Mouse (Mus musculus) embryonic fibroblast, embryonic 13.5 days (primary cell): Measurements from ENCODE around the gene Nod1. TPM values are rescaled to one million over a fixed set of nuclear protein-coding genes. Genes with fewer than 3 reads are reported as not detected.

Experiments
- H3K27ac ChIP-seq: 2 replicates; pipeline ENCODE4 v1.5.1; 2012; ENCODE audit warnings: low read length, control low read depth, inconsistent platforms; ENCODE audit not compliant: insufficient read depth
- H3K4me1 ChIP-seq: 2 replicates; pipeline ENCODE4 v1.6.1; 2011; ENCODE audit warnings: low read length; ENCODE audit not compliant: control insufficient read depth, insufficient read depth
- H3K4me3 ChIP-seq: 2 replicates; pipeline ENCODE4 v1.5.1; 2011; ENCODE audit warnings: mild to moderate bottlenecking, control low read depth, low read length; ENCODE audit not compliant: insufficient read depth
- CTCF ChIP-seq: IDR thresholded peaks from 2 replicates; pipeline ENCODE4 v1.5.1; 2011; ENCODE audit warnings: mild to moderate bottlenecking, control low read depth, low read length, moderate library complexity, borderline replicate concordance; ENCODE audit not compliant: insufficient read depth
- POLR2A ChIP-seq: IDR thresholded peaks from 2 replicates; pipeline ENCODE4 v1.6.1; 2011; ENCODE audit warnings: low read depth, mild to moderate bottlenecking, control low read depth, low read length, moderate library complexity
- polyA plus RNA-seq: library from polyadenylated mRNA; stranded (reverse); fragments of >200 nt; gene quantifications from 2 replicates; pipeline ENCODE4 v1.2.4, GENCODE M21; 2011; ENCODE audit warnings: low read depth; ENCODE audit not compliant: missing spikeins, insufficient read length

The Nod1 gene
- 5.9 and 7.3 TPM in 2 replicates for polyA plus RNA-seq

DNA sequence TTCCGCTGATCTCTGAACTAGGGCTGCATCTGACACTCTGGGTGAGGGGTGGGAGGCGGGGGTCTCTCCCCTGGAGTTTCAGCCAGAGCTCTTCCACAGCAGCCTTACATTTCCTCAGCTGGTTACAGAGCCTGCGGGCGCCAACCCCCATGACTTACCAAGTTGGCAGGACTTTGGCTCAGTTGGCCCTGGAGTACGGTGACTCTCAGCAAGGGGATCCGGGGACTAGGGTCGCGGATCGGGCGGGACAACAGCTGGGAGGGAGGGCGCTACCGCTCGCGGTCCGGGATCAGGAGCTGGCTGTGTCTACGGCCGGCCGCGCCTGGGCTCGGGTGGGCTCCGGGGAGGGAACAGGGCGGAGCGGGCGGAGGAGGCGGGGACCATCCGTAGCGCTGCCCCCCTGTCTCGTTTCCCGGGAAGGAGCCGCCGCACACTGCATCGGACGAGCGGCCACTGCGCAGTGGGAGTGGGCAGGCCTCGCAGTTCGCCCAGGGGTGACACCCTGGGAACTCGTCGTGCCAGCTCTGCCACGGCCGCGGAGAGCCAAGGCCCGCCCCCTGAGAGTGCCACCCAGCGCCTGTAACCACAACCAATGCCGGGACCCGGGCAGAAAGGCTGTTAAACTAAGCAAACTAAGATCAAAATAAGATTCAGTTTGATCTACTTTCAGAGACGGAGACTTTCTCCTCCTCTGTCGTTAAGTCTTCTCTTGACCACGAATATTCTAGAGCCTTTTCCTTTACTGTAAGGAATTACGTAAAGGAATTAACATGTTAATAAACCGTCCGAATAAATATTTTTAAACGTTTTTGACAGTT is at the start of gene Nod1:
Gene Nod1, minus strand, starts transcription at position 502 of the 818 bp plus-strand sequence.
- 0 out of 2 replicates have a peak, but pooled peaks cover 2% of the 10 kb centered on the region for H3K4me1 ChIP-seq
- H3K4me3 ChIP-seq = peak within 1 kb of the TSS; percentile 59
- no peak within 1 kb of the TSS for H3K27ac ChIP-seq
- peak; percentile 63; the same call in 1 of the 2 replicates for TF ChIP-seq POLR2A
- no peak for TF ChIP-seq CTCF

DNA sequence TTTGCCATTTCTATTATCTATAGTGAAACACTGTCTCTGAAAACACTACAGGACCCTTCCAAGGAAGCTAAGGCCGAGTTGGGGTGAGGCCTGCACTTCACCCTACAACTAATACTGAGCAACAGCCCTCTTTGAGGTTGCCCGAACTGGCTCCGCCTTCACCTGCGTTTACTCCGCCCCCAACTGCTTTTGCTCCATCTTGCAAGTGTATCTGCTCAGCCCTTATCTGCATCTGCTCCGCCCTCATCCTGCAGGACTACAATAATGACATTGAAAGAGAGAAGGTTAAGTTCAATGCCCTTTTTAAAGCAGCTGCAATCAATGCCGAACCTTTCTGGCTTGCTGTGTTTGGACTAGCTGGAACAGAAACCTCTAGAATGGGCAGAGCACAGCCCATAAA is 49.4 kb upstream of the Nod1 start:
- Histone ChIP-seq H3K27ac (no peak overlapping the region), H3K4me3 (no peak overlapping the region), H3K4me1 (0 out of 2 replicates have a peak, but pooled peaks cover under 1% of the 10 kb centered on the region)
- TF ChIP-seq CTCF (no peak), POLR2A (no peak)

DNA sequence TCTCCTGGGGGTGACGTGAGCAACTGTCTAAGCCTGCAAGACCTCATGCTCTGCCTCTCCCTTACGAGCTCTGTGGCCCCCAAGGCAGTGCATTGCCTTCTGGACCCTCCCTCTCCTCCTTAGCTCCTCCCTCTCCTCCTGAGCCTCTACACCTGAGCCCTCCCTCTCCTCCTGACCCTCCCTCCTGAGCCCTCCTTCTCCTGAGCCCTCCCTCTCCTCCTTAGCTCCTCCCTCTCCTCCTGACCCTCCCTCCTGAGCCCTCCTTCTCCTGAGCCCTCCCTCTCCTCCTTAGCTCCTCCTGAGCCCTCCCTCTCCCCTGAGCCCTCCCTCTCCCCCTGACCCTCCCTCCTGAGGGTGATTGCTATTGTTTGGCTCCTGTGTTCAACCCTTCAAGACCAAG is 46.0 kb upstream of the Nod1 start:
- Histone ChIP-seq H3K4me1 (peaks cover 6% of the 10 kb centered on the region; the same call in 1 of the 2 replicates), H3K27ac (no peak overlapping the region), H3K4me3 (no peak overlapping the region)
- TF ChIP-seq POLR2A (no peak), CTCF (no peak)

DNA sequence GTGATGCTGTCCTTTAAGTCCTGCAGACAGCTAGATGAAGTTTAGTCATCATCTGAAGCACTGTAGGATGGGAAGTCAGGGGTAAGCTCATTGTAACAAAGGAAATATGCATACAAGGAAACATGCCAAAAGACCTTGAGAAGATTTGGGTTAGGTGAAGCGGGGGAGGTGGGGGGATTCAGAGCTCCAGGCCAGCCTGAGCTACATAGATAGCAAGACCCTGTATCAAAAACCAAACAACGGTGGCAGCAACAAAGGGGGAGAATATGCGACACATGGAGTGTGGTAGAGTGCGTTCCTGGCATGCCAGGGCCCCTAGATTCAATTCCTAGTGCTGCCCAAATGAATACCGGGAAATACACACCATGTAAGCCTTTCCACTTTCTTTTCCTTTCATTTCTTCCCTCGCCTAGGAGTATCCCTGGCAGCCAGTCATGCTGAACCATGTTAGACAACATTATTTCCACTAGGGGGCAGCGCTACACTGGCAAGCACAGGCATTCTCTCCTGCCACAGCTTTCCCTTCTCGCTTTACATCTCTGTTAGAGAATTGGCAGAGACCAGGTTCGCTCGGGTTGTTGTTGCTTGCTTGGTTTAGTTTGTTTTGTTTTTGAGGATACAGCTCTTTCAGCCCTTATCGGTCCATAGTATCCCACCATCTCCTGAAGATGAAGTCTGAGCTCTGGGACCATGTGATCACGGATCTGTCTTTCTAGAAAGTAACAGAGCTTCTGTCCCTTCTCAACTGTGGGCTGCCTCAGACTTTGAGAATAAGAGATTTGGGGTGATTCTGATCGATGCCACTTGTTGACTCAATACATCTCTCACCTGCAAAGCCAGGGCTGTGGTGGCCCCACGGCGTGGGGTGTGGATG is 44.5 kb upstream of the Nod1 start:
- TF ChIP-seq POLR2A = no peak
- peak; percentile 81 for TF ChIP-seq CTCF
- Histone ChIP-seq H3K4me1 (peaks cover 6% of the 10 kb centered on the region; the same call in 1 of the 2 replicates), H3K27ac (peak overlapping the region; percentile 23; the same call in 1 of the 2 replicates), H3K4me3 (no peak overlapping the region; the same call in 1 of the 2 replicates)

DNA sequence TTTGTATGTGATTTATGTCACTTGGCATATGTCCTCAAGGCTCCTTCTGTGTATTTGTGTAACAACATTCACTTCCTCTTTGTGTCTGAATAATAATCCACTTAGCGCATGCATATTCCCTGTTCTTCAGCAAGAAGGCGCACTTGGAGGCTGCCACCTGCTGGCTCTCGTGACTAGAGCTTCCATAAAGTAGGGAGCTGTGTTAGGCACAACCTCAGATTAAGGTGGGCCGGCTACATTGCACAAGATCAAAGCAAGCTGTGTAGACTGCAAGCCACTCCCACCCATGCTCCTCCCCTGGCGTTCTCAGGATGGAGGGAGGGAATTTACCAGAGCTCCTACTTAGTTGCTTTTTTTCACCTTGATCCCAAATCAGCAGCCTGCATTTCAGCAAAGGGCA is 43.8 kb upstream of the Nod1 start:
- H3K4me3 ChIP-seq = no peak overlapping the region
- peaks cover 6% of the 10 kb centered on the region; the same call in 1 of the 2 replicates for H3K4me1 ChIP-seq
- H3K27ac ChIP-seq = 0 out of 2 replicates have a peak overlapping the region, but pooled peaks have one; percentile 23
- TF ChIP-seq CTCF = peak; percentile 50; the same call in 1 of the 2 replicates
- no peak for TF ChIP-seq POLR2A

DNA sequence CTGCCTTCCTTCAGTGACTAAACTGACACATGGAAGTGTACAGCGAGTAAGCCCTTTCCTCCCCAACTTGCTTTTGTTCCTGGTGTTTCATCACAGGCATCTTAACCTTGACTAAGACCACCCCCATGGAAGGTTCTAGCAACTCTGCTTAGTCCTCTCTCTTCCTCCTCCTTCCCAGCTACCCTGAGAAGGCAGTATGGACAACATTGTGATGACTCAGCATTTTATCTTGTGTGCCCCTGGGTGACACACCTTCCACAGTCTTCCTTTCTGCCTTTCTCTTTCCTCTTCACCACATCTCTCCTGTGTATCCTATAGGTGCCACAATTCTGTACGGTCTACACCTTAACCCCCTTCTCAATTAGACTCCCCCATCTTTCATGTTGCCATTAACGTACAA is 41.8 kb upstream of the Nod1 start:
- H3K27ac ChIP-seq = no peak overlapping the region

DNA sequence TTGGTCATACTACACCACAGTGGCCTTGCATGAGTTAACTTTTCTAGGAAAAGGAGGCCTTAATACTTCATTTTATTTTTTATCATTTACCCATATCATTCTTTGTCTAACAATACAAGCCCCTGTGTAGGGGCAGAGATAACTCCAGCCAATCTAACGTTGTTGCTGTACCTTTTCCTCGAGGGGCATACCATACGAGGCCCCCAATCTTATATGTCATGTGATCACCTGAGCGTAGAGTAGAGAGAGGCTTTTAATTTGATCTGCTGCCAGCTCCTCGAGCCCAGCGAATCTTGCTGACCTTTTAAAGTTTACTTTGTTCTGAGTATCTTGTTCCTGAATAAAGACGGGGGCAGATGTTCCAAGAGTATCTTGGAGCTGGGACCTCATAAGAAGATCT is 40.1 kb upstream of the Nod1 start:
- H3K4me1 ChIP-seq = peaks cover 6% of the 10 kb centered on the region; the same call in 1 of the 2 replicates
- H3K4me3 ChIP-seq = no peak overlapping the region
- no peak for TF ChIP-seq CTCF
- TF ChIP-seq POLR2A = no peak
- no peak overlapping the region for H3K27ac ChIP-seq

More for the DNA sequence above, 41.8 kb upstream of the Nod1 start:
- peaks cover 6% of the 10 kb centered on the region; the same call in 1 of the 2 replicates for H3K4me1 ChIP-seq
- TF ChIP-seq POLR2A (no peak), CTCF (no peak)
- no peak overlapping the region for H3K4me3 ChIP-seq

DNA sequence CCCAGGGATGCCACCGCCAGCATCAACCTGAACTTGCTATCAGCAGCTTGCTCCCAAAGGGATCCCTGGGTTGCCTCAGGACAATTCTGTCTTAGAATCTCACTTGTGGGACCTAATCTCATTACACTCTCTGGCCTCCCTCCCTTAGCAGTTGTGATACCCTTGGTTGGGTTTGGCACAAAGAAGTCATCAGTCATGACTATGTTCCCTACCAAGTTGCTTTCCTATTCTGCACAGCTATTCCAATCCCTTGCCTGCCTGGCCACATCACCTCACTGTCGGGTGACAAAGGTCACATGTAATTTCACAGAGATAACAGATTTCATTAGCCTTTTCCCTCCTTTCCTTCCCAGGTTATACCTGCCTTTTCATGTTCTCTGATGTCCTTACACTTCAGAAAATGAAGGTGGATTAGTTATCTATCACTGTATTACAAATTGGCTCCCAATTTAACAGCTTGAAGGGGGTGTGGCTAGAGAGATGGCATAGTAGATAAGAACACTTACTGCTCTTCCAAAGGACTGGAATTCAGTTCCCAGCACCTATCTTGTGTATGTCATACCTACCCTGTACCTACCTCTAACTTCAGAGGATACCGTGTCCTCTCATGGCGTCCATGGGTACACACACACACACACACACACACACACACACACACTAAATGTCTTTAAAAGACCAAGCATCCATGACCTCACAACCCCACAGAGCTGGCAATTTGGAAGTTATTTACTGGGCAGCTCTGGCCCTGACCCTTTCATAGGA is 38.1 kb upstream of the Nod1 start:
- TF ChIP-seq CTCF = no peak
- no peak for TF ChIP-seq POLR2A
- H3K4me3 ChIP-seq = no peak overlapping the region
- H3K4me1 ChIP-seq = no peaks in the 10 kb centered on the region
- no peak overlapping the region for H3K27ac ChIP-seq

DNA sequence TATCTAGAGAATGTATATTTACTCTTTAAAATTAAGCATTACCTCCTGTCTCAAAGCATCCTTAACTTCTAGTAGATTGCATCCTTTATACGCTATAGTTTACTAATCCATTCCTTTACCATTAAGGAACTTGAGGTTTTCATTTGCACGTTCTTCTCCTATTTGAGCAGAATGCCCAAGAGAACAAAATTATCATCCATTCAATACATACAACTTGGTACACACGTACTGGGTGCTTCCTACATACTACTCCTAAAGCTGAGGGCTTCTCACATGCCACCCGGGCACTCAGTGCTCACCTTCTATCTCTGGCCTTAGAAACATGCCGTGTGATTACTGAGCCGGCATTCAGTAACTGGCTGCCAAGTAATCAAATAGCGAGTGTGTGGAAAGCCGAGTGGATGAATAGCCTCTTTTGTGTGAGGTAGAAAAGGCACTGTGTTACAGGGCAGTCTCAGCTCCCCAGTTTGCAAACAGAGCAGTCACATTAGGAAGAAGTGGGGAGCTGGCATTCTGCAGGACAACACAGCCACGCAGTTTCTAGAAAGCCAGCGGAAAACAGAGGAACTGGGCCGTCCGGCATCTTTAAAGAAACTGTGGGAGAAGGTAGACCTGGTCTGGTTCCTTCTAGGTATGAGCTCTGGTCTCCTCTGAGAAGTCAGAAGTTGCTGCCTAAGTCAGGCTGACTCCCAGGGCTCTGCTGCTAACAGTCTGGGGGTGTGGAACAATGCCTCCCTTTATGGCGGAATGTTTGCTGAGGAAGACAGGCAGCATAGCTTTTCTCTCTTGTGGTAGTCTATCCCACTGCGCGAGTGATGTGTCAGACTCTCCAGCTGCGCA is 37.2 kb upstream of the Nod1 start:
- no peak overlapping the region for H3K4me3 ChIP-seq

More for the DNA sequence above, 37.2 kb upstream of the Nod1 start:
- Histone ChIP-seq H3K4me1 (no peaks in the 10 kb centered on the region), H3K27ac (no peak overlapping the region)
- TF ChIP-seq POLR2A (no peak), CTCF (no peak)
